Mouse (Mus musculus) layer of hippocampus, postnatal 10 days (tissue): ENCODE results near the gene Spns3. TPM values are rescaled to one million over a fixed set of nuclear protein-coding genes. Genes with fewer than 3 reads are reported as not detected.

Source experiments
- DNase-seq, 2 experiments: peaks; one replicate each; pipeline ENCODE4 v3.0.0; 2021; ENCODE audit warnings: low spot score in 2 of 2
- total RNA-seq, 2 experiments: library from RNA; stranded (reverse); gene quantifications; 2 replicates each; pipeline ENCODE4 v1.2.3; 2021

Gene Spns3
- total RNA-seq, 2 experiments from 2014 or later = 0.18 to 0.22 TPM

GRCm38 (mm10) chr11:72519895-72520294 lies 30.4 kb downstream of the Spns3 start:
- DNase-seq = no peak

GRCm38 (mm10) chr11:72519189-72519588 lies 31.1 kb downstream of the Spns3 start:
- no peak for DNase-seq

GRCm38 (mm10) chr11:72518449-72518848 lies 31.9 kb downstream of the Spns3 start:
- DNase-seq = no peak

- DNase-seq = no peak
These were observed 35.3 kb downstream of the Spns3 start for GRCm38 (mm10) chr11:72514967-72515366.

- DNase-seq = no peak
These were observed 41.7 kb downstream of the Spns3 start for GRCm38 (mm10) chr11:72508651-72509050.

GRCm38 (mm10) chr11:72507651-72508050 lies 42.7 kb downstream of the Spns3 start:
- DNase-seq = no peak

GRCm38 (mm10) chr11:72504016-72504797 lies 46.1 kb downstream of the Spns3 start:
- no peak for DNase-seq

- no peak for DNase-seq
These were observed 46.8 kb downstream of the Spns3 start for GRCm38 (mm10) chr11:72503501-72503921.

GRCm38 (mm10) chr11:72502236-72502635 lies 48.1 kb downstream of the Spns3 start:
- no peak for DNase-seq

GRCm38 (mm10) chr11:72501426-72502002 lies 48.8 kb downstream of the Spns3 start:
- DNase-seq = no peak

GRCm38 (mm10) chr11:72500139-72500538 lies 50.2 kb downstream of the Spns3 start:
- DNase-seq = no peak

- DNase-seq = no peak
These were observed 52.9 kb downstream of the Spns3 start for GRCm38 (mm10) chr11:72497367-72497766.

- DNase-seq = no peak
These were observed 53.5 kb downstream of the Spns3 start for GRCm38 (mm10) chr11:72496775-72497174.

- no peak for DNase-seq
These were observed 54.2 kb downstream of the Spns3 start for GRCm38 (mm10) chr11:72496066-72496465.

GRCm38 (mm10) chr11:72494046-72494988 lies 56.0 kb downstream of the Spns3 start:
- peak in 1 of 2 experiments; percentile 27 for DNase-seq

- no peak for DNase-seq
These were observed 59.0 kb downstream of the Spns3 start for GRCm38 (mm10) chr11:72491130-72491960.

- DNase-seq = peak; percentile 92 to 95
These were observed 60.4 kb downstream of the Spns3 start, which contains the start of gene Spns2 for GRCm38 (mm10) chr11:72489881-72490301. TSS of gene Spns2 (minus strand) at chr11:72489904.

- DNase-seq = no peak
These were observed 60.9 kb downstream of the Spns3 start for GRCm38 (mm10) chr11:72489397-72489796.

- peak; percentile 72 to 79 for DNase-seq
These were observed 61.5 kb downstream of the Spns3 start for GRCm38 (mm10) chr11:72488753-72489271.

- no peak for DNase-seq
These were observed 62.6 kb downstream of the Spns3 start for GRCm38 (mm10) chr11:72487739-72488138.
